Mouse (Mus musculus) megakaryocyte-erythroid progenitor cell, adult 5-6 weeks (primary cell): Measurements from ENCODE around the gene Ncor2. TPM values are rescaled to one million over a fixed set of nuclear protein-coding genes. Genes with fewer than 3 reads are reported as not detected.

ENCODE experiments used
- ATAC-seq: replicated peaks from 2 replicates; pipeline ENCODE4 v1.8.0; 2016; ENCODE audit warnings: mild to moderate bottlenecking, inconsistent platforms; ENCODE audit not compliant: severe bottlenecking, poor library complexity, low FRiP score, low TSS enrichment
- total RNA-seq, 2 experiments: library from RNA; stranded (forward) in 1 of 2; stranded (reverse) in 1 of 2; fragments of 200-1000, 215-1000 nt in 1 of 2; fragments of >200 nt in 1 of 2; fragmentation: Nextera tagmentation in 1 of 2; gene quantifications; 2 replicates each; pipeline ENCODE4 v1.2.3; 2014 to 2017

Ncor2 gene
- total RNA-seq, 2 experiments from 2014 or later = 6.7 to 48.7 TPM

DNA sequence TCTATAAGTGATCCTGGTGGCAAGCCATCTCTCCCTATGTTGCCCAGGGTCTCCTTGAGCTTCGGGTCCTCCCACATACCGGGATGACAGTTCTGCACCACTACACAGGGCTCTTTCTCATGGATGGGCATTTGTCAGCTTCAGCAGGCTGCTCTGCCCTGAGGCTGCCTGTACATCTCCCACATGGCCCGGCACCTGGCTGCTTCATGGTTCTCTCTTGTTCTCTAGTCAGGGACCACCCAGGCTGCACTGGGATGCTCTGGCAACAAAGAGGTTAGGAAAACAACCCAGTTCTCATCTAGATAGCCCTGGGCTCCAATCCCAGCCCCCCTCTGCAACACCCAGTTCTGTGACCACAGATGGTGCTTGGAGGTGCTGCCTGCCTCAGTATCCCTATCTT lies 68.3 kb downstream of the Ncor2 start:
- no peak for ATAC-seq

DNA sequence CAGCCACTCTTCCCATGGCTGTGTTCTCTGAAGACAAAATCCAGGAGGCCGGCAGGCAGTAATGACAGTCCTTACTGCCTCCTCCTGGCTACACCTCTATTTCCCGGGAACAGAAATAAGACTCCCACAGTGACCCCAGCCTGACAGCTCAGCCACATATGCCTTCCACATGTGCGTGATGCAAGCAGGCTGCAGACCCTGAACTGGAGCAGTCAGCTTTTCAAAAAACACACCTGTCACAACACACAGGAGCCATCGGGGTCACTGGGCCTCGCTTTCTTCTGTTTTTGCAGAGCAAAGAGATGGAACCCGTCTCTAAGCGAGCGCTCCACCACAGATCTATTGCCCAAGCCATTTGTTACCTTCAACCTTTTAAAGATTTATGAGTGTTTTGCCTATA lies 68.8 kb downstream of the Ncor2 start:
- no peak for ATAC-seq

DNA sequence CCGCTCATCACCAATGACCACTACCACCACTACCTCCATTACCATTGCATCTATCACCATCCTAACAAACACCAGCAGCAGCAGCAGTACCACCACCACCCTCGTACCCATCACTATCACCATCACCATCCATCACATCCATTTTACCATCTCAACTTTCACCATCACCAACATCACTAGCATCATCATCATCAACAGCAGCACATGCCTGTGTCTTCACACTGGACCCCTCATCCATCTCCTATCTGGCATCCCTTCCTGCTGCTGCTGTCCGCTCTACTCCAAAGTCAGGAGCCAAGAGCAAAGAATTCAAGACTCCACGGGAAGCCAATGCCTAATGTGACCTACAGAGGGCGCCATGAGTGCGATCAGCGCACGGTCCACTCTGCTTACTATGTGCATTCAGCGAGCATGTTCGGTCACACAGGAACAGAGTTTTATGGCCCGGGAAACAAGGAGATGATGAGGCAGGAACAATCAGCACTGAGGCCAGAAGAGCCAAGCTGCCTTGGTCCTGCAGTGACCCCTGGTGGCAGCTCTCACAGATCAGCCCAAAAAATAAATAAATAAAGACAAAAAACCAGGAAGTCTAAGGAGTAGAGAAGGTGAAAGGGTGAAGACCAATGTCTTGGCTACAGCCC lies 71.9 kb downstream of the Ncor2 start:
- peak; percentile 24 for ATAC-seq

DNA sequence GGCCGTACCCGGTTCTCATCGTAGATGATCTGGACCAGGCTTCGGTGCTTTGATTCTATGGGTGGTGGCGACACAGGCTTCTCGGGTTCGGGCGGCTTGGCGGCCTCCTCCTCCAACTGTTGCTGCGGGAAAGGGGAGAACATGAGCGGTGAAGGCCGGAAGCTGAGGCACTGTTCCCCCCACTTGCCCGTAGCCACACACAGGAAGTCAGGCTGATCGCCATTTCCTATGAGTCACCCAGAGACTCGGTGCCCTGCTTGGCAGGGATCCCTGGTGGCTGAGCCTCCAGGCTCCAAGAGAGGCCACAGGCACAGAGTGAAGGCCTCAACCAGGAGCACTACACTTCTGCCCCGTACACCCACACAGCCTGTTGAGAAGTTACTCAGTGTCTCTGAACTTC lies 72.8 kb downstream of the Ncor2 start:
- ATAC-seq = no peak

DNA sequence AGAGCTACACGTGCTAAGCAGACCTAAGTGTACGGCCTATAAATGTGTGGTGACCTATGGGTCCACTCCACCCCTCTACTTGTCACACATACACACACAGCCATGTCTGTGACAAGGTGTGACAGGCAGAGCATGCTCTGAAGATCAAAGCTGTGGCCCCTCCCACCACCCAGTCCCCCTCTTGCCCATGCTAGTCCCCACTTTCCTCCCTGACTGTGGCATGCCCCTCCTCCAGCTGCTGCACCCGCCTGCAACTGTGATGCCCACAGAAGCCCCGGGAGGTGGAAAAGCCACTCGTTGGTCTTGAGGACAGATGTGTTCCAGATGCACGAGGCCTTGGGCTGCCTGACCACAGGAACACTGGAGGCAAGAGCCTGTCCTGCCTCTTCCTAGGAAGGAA lies 74.2 kb downstream of the Ncor2 start:
- no peak for ATAC-seq

DNA sequence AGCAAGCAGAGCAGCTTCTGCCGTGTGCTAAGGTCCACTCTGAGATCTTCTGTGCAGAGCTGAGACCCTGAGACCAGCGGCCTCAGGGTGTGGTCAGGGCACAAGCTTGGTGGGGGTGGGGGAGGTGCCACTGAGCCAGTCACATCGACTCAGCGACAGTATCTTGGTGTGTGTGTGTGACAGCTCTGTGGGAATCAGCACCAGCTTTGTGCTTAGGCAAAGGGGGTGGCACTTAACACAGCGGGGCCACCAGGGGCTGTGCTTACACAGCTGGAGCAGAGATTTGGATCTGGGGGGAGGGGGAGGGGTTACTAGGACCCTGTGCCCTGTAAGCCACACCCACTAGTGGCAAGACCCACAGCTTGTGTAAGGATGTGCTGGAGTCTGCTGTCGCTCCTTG lies 75.6 kb downstream of the Ncor2 start:
- 0 out of 2 replicates have a peak, but pooled peaks have one; percentile 12 for ATAC-seq

DNA sequence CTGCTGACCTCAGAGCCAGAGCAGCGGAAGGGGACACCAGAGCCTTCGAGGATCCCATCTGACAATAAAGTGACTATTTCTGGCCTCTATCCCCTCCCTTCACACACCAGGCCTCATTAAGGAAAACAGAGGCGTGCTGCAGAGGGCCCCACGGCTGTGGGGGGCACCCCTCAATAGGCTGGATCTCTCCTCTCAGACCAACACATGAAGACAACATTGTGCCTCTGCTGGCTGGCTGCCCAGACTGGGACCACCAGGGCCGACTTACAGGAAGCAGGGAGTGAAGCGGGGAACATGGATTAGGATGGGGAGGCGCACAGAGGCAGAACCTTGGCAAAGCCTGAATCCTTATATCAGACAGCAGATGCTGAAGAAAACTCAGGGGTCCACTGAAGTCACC lies 76.1 kb downstream of the Ncor2 start:
- no peak for ATAC-seq

DNA sequence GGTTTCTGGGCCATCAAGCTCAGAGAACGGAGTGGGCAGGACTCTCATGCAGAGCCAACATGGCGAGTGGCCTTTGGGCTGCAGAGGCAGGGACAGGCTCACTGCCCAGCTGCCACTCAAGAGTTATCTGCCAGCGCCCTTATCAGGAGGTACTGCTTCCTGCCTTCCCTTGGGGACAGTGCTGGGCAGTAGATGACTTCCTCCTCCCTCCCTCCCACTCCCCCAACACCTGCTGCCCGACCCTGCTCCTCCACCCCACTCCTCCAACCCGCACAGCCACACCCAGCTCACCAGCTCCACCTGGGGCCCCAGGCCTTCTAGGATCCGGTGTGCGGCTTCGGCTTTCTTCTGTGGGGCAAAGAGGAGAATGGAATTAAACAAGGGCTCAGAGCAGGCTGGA lies 76.7 kb downstream of the Ncor2 start:
- peak; percentile 15 for ATAC-seq

DNA sequence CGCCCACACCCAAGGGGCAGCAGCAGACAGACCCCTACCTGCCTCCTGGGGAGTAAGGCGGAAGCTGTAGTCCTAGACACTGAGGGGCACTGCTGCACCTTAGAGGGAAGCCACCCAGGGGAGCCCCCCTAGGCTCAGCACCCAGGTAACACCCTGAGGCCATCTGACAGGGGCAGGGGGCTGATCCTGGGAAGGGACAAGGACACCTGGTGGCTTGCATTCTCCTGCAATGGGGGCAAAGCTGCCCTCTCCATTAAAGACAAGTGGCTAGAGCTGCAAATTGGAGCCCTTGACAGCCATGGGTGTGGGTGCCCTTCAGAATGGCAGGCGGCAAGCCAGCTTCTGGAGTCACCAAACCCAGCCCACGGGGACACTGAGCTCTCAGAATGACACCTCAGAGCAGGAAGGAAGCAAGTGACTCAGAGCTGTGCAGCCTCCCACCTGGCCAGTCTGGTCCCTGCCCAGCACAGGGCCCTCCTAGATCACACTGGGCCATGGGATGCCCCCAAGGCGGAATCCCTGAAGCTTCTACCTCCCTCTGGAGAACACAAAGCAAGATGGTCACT lies 79.2 kb downstream of the Ncor2 start:
- ATAC-seq = no peak

DNA sequence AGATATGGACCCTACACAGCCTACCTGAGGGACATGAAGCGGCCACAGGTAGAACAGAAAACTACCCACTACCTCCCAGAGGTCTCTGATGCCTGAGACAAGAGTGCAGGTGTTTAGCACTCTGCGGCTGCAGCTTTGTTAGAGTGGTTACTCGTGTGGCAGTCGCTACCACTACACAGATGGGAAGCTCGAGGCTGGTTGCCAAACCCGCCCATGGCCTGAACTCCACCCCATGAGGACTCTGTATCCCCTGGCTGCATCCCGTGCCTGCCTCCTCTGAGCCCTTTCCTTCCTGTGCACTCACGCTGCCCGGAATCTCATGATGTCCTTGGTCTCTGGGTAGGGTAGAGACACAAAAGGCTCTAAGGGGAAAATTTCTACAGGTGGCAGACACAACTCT lies 80.3 kb downstream of the Ncor2 start:
- ATAC-seq = no peak

DNA sequence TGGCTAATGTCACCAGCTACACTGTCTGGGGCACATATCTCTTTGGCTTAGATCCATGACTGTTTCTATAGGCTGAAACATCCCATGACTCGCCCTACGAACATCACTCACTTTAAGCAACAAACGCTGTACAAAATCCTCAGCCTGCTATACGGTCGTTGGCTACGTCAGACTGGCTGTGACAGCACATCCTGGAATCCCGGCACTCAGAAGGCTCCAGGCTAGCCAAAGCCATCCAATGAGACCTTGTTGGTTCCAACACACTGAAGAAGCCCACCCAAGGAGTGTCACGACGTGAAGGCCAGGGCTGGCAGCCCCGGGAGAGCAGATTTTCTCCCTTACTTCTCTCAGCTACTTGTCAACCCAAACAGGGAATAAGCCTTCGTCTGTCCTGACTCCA lies 82.7 kb downstream of the Ncor2 start:
- no peak for ATAC-seq

DNA sequence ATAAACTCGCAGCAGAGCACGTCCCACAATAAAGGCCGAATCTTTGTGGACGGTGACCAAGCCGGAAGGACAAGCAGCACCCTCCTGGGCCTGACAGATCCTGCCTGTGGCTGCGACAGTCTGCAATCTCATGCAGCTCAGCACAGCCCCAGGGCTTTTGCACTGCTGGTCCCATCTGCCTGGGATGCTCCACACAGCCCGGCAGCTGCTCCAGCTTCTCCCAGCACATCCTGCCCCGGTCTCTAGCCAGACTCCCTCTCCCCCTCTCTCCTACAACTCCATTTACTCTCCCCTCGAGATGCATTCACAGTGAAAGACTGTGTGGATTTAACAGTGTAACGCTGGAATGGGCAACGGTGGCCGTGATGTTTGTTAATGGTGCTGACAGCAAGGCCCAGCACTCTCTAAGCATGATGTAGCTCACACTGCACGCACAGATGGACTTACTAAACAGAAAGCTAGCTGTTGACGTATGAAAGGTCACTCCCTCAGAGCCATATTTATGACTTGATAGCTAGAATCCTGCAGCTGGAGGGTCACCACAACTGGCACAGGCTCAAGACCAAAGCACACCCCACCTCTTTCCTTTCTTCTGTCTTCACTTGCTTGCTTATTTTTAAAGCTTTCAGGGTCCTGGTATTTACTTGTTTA lies 83.4 kb downstream of the Ncor2 start:
- ATAC-seq = no peak

DNA sequence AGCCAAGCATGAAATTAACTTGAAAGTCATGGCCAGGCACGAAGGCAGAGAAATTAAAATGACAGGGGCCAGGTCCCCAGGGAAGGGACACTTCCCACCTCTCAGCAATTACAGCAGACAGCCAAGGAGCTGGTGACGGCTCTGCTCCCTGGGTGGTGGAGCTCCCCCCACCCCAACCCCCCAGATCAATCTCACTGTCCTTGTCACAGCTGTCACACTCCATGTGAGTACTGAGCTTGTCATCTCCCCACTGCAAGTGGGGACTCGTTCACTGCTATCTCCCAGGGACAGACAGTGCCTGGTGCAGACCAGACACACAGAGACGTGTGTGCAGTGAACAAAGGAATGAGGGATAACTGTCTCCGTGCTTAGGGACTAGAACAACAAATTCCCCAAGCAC lies 85.2 kb downstream of the Ncor2 start:
- no peak for ATAC-seq

DNA sequence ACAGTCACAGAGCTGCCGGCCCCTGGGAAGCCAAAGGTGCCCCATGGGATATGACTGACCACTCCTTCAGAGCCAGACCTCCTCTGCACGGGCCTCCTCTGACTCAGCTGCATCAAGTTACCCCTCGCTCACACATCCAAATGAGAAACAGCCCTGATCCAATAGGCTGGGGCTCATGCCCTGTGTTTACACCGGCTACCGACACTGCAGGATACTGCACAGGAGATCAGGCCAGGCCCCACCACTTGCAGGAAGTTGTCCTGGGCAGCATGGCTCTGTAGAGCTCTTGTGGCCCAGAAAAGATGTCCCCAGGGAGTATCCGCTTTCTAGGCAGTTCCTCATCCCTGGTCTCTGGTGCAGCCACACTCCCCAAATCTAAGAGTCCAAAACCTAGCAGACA lies 90.9 kb downstream of the Ncor2 start:
- no peak for ATAC-seq

DNA sequence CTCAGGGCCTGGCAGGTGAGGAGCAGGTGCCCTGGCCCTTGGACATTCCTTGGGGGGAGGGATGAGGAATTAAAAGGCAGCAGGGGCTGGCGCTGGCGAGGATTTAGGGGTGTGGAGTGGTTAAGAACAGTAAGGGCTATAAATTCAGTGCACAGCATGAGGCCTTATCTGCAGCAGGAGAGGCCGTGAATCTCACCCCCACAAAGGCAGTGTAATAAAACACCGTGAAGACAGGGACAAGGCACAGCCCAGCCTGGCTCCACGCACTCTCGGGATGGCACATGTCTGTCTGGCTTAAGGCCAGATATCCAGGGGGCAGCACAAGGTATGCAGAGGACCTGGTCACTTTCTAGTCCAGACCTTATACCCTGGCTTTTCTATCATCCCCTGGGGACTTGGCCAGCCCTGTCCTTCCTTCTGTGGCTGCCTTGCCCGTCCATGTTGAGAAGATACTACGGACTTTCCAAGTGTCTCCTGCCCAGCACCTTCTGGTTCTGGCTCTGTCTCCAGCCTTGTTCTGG lies 93.9 kb downstream of the Ncor2 start:
- ATAC-seq = no peak

DNA sequence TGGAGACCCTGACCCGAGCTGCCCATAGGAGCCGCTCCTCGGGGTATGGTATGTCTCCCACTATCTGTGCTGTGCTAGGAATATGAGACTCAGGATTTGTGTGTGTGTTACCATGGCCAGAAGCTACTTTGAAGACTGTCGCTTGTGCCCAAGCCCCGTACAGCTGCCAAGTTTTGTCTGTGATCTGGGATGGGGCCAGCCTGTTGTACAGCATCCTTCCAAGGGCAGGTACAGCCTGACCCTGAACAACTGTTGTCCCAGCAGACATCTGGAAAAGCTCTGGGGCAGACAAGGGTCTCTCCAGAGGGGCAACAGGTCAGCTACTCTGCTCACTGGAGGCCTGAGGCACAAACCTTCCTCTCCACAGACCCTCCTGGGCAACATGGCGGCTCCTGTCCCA lies 95.3 kb downstream of the Ncor2 start:
- no peak for ATAC-seq

DNA sequence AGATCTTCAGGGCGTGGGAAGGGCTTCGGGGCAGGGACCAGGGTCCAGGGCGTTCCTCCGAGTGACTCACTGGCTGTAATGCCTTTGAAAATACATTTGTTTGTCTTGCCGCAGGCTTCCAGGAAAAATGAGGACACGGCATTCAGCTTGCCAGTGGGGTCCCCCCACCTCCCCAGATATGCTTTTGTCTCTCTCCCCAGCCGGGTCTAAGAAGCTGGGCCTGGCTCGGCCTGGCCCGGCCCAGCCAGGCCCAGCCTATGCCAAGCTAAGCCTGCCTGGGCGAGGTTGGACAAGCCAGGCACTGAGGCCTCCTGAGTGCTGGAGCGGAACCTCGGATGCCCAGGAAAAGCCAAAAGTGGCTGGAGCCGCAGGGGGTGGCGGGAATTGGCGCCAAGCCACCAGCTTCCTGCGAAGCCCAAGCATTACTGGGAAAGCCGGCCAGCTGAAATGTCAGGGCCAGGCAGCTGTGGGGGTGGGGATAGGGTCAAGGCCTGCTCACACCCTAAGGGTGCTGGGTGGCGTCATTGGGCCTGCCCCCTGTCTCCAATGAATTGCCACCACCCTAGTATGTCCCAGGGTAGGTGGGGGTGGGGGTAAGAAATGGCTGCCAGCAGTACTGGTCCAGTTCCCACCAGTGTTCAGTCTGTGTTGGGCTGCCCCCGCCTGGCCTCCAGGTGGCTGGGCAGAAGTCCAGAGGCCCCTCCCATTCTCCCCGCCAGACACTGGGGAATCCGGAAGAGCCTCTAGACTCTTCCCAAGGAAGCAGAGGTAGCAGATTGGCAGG lies 97.5 kb downstream of the Ncor2 start:
- ATAC-seq = no peak

DNA sequence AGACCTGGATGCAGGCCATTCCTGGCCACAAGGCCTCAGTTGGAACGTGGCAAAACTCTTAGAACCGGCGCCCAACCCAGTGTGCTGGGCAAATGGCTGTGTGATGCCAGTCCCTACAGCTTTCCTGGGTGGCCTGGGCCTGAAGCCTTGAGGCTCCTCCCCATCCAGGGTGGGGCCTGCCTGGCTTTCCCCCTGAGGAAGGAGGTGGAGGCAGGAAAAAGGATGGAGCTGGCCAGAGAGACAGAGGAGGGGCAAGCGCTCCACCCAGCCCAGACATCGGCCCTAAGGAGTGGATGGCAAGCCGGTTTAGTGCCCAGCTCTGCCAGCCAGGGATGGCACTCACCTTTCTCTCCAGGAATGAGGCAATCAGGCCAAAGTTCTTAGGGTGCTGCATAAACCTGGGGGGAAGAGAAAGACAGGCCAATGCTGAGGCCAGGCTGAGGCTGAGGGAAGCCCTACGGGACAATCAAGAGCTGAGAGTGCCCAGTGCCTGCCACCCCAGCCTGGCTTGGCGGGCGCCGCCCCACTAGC lies 98.2 kb downstream of the Ncor2 start:
- ATAC-seq = no peak

DNA sequence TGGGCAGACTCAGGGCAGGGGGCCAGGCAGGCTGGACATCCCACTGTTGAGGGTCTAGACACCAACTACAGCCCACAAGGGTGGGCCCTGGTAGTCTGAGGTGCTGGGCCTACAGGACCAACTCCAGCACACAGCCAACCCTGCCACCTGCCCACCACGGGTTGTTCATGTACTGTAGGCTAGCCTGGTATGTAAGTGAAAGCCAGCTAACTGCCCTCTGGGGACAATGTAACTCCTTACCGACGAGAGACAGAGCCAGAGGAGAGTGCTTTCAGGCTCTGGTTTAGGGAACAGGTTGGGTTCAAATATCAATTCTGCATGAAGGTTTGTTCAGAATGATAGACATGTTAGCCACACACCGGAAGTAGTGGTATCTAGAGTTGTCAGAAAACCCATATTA lies 98.7 kb downstream of the Ncor2 start:
- no peak for ATAC-seq

DNA sequence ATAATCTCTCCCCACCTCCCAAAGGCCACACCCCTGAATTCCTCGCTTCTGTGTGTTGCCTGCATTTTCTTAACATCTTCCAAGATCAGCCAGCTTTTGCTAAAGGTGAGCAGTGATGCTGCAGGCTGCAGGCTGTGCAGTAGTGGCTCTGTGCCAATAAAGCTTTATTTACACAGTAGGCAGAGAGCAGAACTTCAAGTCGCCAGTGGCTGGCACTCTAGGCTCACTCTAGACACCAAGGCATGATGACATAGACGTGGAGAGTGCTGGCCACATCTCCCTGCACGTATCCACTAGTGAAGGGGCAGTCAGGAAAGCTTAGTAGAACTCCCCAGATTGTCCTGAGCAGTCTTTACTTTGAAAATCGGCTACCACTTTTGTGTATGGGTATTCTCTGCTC lies 100.8 kb downstream of the Ncor2 start:
- no peak for ATAC-seq
